Mouse (Mus musculus) megakaryocyte progenitor cell, adult 5-6 weeks (primary cell): ENCODE results near the gene Vwa8. TPM values are rescaled to one million over a fixed set of nuclear protein-coding genes. Genes with fewer than 3 reads are reported as not detected.

Source experiments
- ATAC-seq: replicated peaks from 2 replicates; pipeline ENCODE4 v1.8.0; 2016; ENCODE audit warnings: mild to moderate bottlenecking, moderate TSS enrichment, inconsistent platforms; ENCODE audit not compliant: poor library complexity
- total RNA-seq, 2 experiments: library from RNA; stranded (forward) in 1 of 2; stranded (reverse) in 1 of 2; fragments of 157-497, 149-512 nt in 1 of 2; fragments of 200-1000 nt in 1 of 2; gene quantifications; 2 replicates each; pipeline versions ENCODE4 v1.2.3 to v1.2.4; 2015 to 2017

The Vwa8 gene
- total RNA-seq, 2 experiments from 2014 or later: 21.8 to 22.8 TPM

GRCm38 (mm10) chr14:79076560-79077300 is 227.9 kb downstream of the Vwa8 start:
- no peak for ATAC-seq

DNA sequence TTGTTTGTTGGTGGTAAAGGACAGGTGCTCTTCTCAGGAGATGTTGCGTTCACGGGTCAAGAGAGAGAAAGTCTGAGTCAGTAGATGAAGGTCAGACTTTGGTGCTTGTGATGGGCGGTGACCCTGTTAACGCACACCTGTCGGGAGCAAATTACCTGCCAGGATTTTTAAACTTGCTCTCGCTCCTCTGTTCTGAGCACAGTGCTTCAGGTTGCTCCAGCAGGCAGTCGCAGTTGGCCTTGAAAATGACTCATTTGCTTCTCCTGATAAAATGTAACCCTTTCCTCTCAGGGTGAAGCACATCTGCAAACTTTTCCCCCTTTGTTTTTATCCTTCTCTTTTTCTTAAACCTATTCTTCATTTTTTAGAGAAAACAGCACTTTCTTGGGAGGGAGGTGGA is 234.7 kb downstream of the Vwa8 start:
- ATAC-seq: no peak

DNA sequence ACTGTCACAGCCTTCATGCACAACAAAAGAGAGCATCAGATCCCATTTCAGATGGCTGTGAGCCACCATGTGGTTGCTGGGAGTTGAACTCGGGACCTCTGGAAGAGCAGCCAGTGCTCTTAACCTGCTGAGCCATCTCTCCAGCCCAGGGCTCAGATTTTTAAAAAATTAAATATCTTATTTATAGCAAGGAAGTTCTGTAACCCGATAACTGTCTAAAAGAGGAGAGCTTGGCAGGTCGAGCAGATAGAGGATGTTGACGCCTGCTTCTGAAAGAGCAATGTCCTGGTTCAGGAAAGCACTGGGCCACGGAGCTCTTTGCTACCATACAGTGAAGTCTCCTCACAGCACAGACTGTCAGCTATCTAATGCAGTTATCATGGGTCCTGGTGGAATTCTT is 237.2 kb downstream of the Vwa8 start:
- no peak for ATAC-seq

DNA sequence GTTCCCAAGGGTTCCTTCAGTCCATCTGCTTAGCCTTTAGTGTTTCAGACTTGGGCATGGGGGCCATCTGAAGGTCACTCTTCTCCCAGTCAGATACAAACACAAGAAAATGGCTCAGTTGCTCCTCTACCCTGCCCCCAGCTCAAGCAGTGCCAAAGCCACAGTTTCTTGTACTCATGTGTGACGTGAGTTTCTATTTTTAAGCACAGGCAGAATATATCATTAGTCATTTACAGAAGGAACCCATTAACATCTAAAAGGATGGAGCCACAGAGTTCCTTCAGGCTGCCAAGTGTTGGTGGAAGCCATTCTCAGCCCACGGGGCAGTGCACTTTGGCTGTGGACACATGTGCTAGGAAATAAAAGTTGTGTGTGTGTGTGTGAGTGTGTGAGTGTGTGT is 240.6 kb downstream of the Vwa8 start:
- ATAC-seq: peak; percentile 58

- no peak for ATAC-seq
These were observed 248.3 kb downstream of the Vwa8 start for GRCm38 (mm10) chr14:79097181-79097580.

DNA sequence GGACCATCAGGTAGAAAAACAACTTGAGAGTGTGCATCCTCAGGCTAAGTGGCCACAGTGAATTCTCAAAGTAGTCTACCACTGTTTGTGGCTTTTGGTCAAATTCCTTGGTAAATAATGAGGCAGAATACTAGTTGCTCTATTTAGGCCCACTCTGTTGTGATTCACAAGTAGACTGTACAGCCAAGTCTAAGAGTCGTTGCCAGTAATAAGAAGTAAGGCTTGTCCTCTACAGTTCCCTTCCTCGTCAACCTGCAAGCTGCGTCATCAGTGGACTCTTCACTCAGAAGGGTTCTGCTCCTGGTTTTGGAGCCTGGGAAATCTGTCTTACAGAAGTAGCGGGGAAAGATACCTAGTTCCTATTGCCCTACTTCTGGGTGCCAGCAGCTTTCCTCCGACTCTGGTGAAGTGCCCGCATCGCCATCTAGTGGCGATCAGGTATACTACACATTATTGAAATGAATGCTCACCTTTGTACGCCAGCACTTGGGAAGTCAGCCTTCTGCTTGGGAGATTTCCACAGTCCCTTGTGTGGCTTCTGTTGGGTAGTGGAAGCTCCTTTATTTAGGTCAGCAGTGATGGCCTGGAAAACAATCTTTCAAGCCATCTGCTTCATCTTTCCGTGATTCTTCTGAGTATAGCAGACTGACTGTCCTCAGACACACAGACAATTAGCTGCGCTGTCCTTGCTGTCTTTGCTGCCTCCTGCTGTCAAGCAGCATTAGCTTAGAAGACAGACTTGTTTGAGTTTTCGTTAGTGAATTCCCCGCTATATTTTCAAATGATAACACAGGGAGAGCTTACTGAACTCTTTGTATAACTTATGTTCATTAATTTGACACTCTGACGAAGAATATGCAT is 258.0 kb downstream of the Vwa8 start:
- peak; percentile 99 for ATAC-seq

DNA sequence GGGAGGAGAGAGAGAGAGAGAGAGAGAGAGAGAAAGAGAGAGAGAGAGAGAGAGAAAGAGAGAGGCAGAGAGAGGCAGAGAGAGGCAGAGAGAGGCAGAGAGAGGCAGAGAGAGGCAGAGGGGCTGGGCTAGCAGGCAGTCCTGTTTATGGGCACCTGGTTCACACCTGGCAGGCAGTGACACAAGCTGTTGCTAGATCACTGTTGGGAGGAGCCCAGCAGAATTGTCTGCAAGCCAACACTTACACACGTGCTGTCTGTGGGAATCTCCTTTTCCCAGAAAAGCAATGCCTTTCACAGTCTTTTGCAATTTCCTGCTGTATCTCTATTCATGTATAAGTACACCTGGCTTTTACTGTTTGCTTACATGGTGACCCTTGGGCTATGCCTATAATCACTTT is 260.5 kb downstream of the Vwa8 start:
- ATAC-seq: no peak

- ATAC-seq: no peak
These were observed 261.2 kb downstream of the Vwa8 start for GRCm38 (mm10) chr14:79110012-79110411.

GRCm38 (mm10) chr14:79112050-79112449 is 263.2 kb downstream of the Vwa8 start:
- ATAC-seq: no peak

DNA sequence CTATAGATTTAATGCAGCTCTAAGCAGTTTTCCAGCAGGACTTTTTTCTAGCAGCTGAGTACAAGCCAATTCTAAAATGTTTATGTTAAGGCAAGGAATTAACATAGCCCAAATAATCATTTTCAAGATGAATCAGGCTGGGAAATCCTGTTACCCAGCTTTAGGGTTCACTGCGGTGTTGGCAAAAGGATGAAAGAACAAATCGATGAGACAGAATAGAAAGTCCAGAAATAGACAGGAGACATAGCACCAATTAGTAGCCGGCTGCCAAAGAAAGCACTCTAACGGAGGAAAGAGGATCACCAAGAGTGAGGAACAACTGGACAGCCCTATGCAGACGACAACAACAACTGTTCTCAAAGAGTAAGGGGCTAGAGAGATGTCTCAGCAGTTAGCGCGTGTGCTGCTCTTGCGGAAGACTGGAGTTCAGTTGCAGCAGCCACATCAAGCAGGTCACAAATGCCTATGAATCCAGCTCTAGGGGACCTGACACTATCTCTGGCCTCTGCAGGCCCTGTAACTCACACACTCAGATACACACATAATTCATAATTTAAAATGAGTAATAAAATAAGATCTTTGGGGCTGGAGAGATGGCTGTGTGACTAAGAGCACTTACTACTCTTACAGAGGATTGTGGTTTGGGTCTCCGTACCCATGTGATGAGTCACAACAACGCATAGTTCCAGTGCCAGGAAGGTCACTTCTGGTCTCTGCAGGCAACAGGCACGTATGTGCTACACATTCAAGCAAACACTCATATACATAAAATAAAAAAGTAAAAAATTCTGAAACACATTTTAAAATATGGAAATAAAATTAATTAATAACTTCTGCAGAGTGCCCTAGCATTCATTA is 265.9 kb downstream of the Vwa8 start:
- 0 out of 2 replicates have a peak, but pooled peaks have one; percentile 34 for ATAC-seq

GRCm38 (mm10) chr14:79118457-79118856 is 269.6 kb downstream of the Vwa8 start:
- peak; percentile 52; the same call in 1 of the 2 replicates for ATAC-seq

- ATAC-seq: no peak
These were observed 270.5 kb downstream of the Vwa8 start for GRCm38 (mm10) chr14:79119354-79119753.

DNA sequence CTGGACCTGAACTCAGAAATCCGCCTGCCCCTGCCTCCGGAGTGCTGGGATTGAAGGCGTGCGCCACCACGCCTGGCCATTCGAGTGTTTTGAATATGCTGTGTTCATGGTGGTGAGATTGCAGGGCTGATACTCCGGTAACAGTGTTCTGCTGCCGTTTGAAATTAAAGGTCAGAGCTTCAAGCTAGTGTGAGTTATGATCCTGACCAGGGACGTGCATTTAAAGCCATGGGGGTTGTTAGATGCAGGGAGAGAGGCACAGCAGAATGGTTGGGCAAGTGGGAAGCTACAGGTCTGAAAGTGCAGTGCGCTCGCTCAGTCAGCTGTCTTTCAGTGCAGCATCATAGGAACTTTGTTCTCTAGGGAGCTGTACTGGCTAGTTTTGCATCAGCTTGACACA is 271.8 kb downstream of the Vwa8 start:
- no peak for ATAC-seq

- peak; percentile 87 for ATAC-seq
These were observed 274.6 kb downstream of the Vwa8 start for GRCm38 (mm10) chr14:79123466-79123865.

GRCm38 (mm10) chr14:79124643-79125042 is 275.8 kb downstream of the Vwa8 start:
- peak; percentile 66 for ATAC-seq

DNA sequence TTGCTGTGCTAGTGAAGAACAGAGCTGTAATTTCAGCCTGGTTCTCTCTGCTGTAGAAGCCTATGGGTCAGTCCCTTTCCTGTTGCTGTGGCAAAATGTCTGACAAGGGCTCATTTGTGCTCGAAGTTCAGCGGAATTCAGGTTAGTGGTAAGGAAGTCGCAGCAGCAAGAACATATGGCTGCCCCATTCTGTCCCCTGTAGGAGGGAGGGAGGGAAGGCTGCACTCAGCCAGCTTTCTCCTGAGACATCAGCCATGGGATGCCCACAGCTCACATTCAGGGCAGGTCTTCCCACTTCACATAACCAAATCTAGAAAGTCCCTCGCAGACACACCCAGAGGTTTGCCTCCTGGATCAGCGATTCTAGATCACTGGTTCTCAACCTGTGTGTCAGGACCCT is 277.3 kb downstream of the Vwa8 start:
- no peak for ATAC-seq

DNA sequence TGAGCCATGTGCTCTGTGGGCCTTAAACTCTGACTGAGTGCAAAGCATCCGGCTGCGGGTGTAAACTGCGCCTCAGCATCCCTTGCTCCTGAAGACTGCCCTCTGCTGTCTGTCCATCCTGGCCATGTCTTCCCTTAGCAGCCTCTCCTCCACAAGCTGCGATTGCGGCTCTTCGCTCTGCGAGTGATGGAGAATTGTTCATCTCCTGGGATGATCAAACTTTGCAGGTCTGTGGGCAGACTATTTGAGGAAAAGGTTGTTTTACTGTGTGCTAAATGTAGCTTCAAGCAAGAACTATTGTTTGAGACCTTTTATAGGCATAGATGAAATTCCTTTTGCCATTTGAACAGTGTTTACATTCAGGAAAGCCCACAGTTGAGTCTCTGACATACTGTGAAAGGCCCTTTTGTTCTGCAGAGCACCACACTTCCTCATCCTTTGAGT is 286.1 kb downstream of the Vwa8 start:
- no peak for ATAC-seq

GRCm38 (mm10) chr14:79135441-79135840 is 286.6 kb downstream of the Vwa8 start:
- no peak for ATAC-seq

DNA sequence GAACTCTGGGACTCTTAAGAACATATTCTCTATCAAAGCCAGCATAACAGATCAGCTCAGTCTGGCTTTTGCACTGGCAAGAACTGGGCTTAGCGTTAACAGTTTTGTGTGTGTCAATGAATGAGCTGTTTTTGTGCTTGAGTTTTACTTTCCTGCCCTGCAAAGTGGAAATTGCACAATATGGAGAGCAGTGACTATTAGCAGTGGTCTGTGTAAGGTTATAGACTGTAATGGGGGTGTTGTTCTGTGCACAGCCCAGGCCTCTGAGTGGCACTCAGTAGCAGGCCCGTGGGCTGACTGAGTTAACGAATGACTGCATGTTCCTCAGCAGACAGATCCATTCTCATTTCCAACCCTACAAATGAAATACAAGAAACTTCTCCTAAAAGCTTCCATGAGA is 287.7 kb downstream of the Vwa8 start:
- ATAC-seq: peak; percentile 61

- no peak for ATAC-seq
These were observed 288.2 kb downstream of the Vwa8 start for GRCm38 (mm10) chr14:79137100-79137499.

- ATAC-seq: no peak
These were observed 290.3 kb downstream of the Vwa8 start for GRCm38 (mm10) chr14:79139096-79139651.
